Mouse (Mus musculus): ENCODE results near the gene Krt86. TPM values are rescaled to one million over a fixed set of nuclear protein-coding genes. Genes with fewer than 3 reads are reported as not detected.

Krt86 gene
- under 1 TPM in 1 of 2 experiments, not detected in 1; 0.15 TPM for total RNA-seq (2021)
- long read RNA-seq: 0 reads

- no peak for DNase-seq (ENCODE audit: low spot score in 2 of 2)
These were observed at the start of gene Krt86 for GRCm38 (mm10) chr15:101472952-101473528. Krt86 (plus strand) TSS chr15:101473478.

GRCm38 (mm10) chr15:101424914-101425313, 48.4 kb upstream of the Krt86 start:
- DNase-seq (ENCODE audit: low spot score in 2 of 2): no peak

GRCm38 (mm10) chr15:101436611-101437010, 36.7 kb upstream of the Krt86 start:
- no peak for DNase-seq (ENCODE audit: low spot score in 2 of 2)

- DNase-seq (ENCODE audit: low spot score in 2 of 2): no peak
These were observed 34.7 kb upstream of the Krt86 start, which contains the start of gene Krt87 for GRCm38 (mm10) chr15:101438555-101438954. Krt87 (minus strand) TSS chr15:101438804.

- DNase-seq (ENCODE audit: low spot score in 2 of 2): peak; percentile 36 to 70
These were observed 32.4 kb upstream of the Krt86 start for GRCm38 (mm10) chr15:101440837-101441236.

GRCm38 (mm10) chr15:101446572-101446971, 26.7 kb upstream of the Krt86 start:
- peak in 1 of 2 experiments; percentile 9 for DNase-seq (ENCODE audit: low spot score in 2 of 2)

GRCm38 (mm10) chr15:101447444-101447843, 25.8 kb upstream of the Krt86 start, which contains the start of gene Krt88:
Krt88 (plus strand) TSS chr15:101447744.
- DNase-seq (ENCODE audit: low spot score in 2 of 2): no peak

GRCm38 (mm10) chr15:101453093-101453736, 20.1 kb upstream of the Krt86 start:
- peak; percentile 47 to 86 for DNase-seq (ENCODE audit: low spot score in 2 of 2)

GRCm38 (mm10) chr15:101454774-101455173, 18.5 kb upstream of the Krt86 start:
- DNase-seq (ENCODE audit: low spot score in 2 of 2): no peak

GRCm38 (mm10) chr15:101455292-101455691, 18.0 kb upstream of the Krt86 start:
- DNase-seq (ENCODE audit: low spot score in 2 of 2): no peak

- no peak for DNase-seq (ENCODE audit: low spot score in 2 of 2)
These were observed 17.4 kb upstream of the Krt86 start for GRCm38 (mm10) chr15:101455891-101456290.

- no peak for DNase-seq (ENCODE audit: low spot score in 2 of 2)
These were observed 14.8 kb upstream of the Krt86 start for GRCm38 (mm10) chr15:101458361-101458930.

GRCm38 (mm10) chr15:101459283-101459682, 14.0 kb upstream of the Krt86 start:
- DNase-seq (ENCODE audit: low spot score in 2 of 2): no peak

GRCm38 (mm10) chr15:101463651-101464050, 9.6 kb upstream of the Krt86 start, which contains the start of gene Krt81:
Krt81 (minus strand) TSS chr15:101463751.
- DNase-seq (ENCODE audit: low spot score in 2 of 2): no peak

- no peak for DNase-seq (ENCODE audit: low spot score in 2 of 2)
These were observed 4.2 kb upstream of the Krt86 start for GRCm38 (mm10) chr15:101469093-101469492.

- peak; percentile 32 to 39 for DNase-seq (ENCODE audit: low spot score in 2 of 2)
These were observed 5.9 kb downstream of the Krt86 start for GRCm38 (mm10) chr15:101479007-101479665.

GRCm38 (mm10) chr15:101479666-101480060, 6.4 kb downstream of the Krt86 start:
- DNase-seq (ENCODE audit: low spot score in 2 of 2): no peak

- DNase-seq (ENCODE audit: low spot score in 2 of 2): no peak
These were observed 8.8 kb downstream of the Krt86 start for GRCm38 (mm10) chr15:101482056-101482455.

GRCm38 (mm10) chr15:101483646-101484045, 10.4 kb downstream of the Krt86 start:
- DNase-seq (ENCODE audit: low spot score in 2 of 2): no peak

- DNase-seq (ENCODE audit: low spot score in 2 of 2): no peak
These were observed 11.7 kb downstream of the Krt86 start for GRCm38 (mm10) chr15:101484939-101485338.

GRCm38 (mm10) chr15:101485911-101486635, 12.8 kb downstream of the Krt86 start:
- DNase-seq (ENCODE audit: low spot score in 2 of 2): peak; percentile 7 to 34

Measured in layer of hippocampus, adult 18-20 months (tissue).